Mouse (Mus musculus): ENCODE measurements at regions not wholly inside any gene's neighbourhood (a gene's known extent, or its start where the extent isn't known, plus 50 kb on each side); places are given as distances from the start of the nearest gene placed in this dataset.
"Not testable (repeated sequence)": the region's sequence is repeated elsewhere in the genome, so short reads cannot be mapped to it uniquely, and the experiment has no call there.

DNA sequence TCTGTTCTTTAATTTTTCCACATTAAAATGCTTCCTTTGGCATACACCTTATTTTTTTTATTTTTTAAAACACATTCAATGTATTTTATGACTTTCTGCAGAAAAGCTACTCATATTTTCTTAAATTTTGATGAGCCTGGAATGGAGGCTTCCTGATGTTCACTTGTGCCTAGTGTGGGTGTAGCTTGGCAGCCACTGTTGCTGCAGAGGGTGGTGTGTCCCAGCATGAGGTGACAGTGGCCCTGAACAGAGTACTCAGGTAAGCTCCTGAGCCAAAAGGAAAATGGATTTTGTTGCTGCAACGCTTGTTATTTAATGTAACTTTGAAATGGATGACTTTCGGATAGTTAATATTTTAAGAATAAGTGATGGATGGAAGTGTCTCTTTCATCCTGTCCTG is 170.6 kb downstream of the Eipr1 start:
- no peak for DNase-seq (ENCODE audit: low spot score)

DNA sequence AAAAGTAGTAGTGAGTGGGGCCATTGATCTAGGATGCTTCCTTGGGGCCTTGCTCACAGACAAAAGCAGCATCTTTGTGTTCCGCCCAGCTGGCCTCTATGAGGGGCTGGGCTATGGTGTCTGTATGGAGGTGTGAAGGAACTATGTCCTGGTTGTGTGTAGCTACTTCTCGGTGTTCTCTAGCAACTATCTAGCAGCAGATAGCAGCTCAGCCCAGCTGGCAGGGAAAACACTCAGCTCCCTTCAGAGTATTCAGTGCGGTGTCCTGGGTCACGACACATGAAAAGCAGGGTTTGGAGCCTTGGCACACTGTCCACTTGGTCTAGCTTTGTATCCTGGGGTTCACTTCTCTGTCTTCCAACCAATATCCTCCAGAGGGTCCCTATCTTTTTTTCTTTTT is 173.6 kb downstream of the Eipr1 start:
- DNase-seq (ENCODE audit: low spot score) = no peak

DNA sequence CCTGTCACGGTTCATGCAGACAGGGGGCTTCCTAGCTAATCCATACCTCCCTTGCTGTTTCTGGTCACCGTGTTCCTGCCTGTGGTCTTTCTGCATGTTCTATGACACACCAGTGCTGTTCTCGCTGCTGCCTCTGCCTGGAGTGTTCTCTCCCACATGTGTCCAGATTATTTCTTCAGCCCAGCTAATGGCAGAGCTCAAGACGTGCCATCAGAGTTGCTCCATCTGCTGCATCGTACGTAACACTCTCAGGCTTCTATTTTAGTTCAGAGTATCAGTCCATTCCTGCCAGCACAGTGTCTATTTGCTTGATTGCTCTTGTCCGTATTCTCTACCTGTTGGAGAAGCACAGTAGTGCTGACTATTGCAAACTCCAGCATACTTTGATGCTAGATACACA is 188.3 kb downstream of the Eipr1 start:
- no peak for DNase-seq (ENCODE audit: low spot score)

DNA sequence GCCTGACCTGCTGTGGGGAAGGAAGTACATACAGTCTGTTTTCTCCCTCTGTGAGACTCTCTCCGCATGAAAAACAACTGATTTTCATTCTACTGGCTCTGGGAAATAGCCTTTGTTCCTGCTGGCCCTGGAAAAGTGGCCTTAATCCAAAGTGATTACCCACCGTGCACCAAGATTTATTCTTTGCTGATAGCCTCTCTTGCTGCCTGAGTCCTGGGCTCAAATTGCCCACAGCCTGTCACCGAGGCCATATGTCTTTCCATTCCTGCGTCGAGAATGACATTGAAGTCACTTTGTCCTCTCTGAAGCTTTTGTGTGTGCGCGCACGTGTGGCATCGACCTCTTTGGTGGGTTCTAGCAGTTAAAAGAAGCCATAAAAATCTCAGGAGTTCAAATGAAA is 197.3 kb downstream of the Eipr1 start:
- no peak for DNase-seq (ENCODE audit: low spot score)

DNA sequence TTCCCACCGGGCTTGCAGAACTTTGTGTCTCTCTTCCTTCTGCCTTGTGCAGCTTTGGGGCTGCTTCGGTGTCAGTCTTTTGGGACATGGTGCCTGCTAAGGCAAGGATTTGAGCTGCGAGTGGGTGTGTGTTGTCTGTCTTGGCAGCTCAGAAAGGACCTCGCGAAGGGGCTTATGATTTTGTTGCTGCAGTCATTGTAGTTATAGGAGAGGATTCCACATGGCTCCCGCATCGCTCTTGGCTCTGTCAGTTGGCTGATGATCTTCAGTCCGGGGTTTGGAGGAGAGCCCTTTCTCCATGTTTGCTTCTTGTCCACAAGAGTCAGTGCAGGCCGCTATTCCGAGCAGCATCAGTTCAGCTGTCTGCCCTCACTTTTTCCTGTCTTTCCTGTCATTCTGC is 197.7 kb downstream of the Eipr1 start:
- no peak for DNase-seq (ENCODE audit: low spot score)

DNA sequence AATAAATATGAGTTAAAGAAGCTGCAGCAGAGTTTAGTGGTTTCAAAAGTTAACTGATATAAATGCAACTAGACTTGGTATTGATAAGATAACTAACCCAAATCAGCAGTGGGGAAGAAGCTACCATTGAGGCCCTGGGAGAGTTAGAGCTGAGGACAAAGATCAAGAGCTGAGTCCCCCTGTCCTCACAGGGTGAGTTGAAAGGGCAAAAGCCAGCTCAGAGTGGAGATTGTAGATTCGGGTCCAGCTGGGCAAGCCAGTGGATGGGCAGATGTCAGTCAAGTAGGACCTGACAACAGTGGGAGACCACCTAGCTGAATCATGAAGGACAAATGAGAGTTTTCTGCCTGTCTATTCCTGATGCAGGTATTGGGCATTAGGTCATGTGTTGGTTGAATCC is 205.6 kb downstream of the Eipr1 start:
- no peak for DNase-seq (ENCODE audit: low spot score)

DNA sequence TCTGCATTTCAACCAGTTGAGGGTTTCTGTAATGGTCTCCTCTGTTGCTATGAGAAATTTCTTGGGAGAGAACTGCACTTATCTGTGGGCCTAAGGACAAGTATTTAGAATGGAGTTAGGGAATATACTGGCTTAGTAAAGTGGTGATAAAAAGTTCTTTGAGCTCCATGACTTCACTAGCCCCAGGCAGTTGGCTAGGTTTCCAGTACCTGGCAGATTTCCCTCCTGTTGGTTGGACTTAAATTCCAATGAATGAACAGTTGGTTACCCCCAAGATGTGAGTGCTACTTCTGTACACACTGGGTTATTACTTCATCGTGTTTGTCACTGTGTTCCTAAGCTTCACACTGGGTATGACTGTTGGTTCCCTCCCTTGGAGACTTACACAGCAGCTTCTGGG is 207.1 kb downstream of the Eipr1 start:
- no peak for DNase-seq (ENCODE audit: low spot score)

DNA sequence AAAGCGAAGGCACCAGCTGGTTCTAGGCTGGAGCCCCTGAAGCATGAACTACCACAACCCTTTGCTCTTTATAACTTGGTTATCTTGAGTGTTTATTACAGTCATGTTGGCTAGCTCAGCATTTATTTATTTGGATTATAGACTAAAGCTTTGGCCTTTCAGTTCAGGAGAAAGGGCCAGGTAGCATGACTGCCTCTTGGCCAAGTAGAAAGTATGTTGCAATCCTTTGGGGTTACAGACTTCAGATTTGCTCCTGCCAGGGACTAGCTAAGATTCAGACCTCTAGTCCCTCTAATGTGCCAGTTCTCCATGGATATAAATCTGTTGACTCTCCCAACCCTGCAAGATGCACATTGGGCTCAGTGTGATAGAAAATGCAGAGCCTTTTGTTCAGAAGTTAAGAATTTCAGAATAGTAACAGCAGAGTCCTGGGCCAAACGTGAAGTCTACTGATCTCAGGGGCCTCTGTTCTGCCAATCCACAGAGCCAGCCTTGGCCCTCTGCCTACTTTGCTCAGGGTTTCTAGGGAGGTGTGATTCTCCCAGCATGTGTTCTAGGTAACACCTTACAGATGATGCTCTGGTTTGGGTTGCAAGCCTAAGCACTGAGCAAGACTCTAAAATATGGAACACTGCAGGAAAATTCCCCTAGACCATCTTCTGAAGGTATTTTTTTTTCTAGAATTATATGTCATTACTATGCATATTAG is 218.2 kb downstream of the Eipr1 start:
- DNase-seq (ENCODE audit: low spot score) = no peak

DNA sequence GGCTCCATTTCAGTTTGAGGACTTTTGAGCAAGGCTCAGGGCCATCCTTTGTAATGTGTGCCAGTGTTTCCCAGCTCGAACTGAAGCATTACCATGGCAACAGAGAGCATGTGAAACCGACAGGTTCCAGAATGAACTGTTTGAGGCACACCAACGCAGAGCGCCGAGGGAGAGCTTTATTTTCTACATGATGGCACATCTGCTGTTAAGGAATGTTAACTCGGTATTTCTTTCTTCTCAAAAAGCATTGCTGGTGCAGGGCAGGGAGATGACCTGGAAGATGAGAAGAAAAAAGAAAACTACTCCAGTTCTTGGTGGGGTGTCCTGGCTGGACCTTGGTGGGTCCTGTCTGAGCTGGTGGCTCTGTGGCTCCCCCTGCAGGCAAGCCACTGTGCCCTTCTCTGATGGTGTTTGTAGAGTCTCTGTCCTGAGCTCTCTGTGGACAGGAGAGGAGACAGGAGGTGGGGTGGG is 223.0 kb downstream of the Eipr1 start:
- no peak for DNase-seq (ENCODE audit: low spot score)

DNA sequence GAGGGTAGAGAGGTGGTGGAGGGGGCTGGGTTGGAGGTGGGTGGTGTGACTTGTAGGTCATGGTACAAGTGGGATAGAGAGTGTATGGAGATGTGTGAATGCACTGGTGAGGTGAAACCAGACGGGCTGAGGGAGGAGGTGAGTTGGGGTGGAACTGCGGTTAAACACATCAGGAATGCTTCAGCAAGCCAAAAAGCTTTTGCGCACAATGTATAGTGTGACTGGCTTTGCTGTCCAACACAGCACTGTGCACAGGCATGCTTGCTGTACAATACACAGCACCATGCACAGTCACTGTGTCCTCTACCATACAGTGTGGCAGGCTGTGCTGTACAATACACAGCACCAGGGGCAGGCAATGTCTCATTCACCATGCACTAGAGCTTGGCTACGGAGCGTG is 223.6 kb downstream of the Eipr1 start:
- DNase-seq (ENCODE audit: low spot score) = no peak

DNA sequence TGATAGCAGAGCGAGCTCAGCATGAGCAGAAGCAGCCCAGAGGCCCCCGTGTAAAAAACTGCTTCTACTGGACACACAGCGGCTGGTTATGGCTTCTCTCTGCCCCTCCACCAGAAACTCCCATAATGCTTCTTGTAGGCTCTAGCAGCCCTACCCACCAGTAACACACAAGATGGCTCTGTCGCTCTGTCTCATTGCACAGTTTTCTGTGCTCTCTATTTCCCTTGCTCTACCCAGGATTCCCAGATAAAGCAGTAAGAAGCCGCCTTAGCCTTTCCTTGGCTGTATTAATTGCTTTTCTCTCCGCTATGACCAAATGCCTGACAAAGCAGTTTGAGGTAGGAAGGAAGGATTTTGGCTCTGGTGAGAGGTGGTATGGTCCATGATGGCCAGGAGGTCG is 228.1 kb downstream of the Eipr1 start:
- DNase-seq (ENCODE audit: low spot score) = no peak

DNA sequence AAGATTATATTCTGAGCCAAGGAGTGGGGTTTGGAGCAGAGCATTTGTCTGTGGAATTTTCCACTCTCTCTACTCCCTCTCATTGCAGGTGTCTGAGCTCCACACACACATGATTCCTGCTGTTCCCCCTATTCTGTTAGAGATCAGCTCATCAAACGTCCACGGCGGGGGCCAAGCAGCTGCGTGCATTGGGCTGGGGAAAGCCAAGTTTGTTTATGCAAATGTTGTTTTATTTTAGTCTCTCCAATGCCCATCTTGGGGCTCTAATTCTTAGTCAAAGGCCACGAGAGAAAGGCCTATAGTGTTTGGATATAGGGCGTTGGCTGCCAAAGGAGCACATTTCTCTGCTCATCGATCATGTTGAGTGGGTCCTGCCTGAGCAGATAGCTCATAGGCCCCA is 234.6 kb downstream of the Eipr1 start:
- no peak for DNase-seq (ENCODE audit: low spot score)

DNA sequence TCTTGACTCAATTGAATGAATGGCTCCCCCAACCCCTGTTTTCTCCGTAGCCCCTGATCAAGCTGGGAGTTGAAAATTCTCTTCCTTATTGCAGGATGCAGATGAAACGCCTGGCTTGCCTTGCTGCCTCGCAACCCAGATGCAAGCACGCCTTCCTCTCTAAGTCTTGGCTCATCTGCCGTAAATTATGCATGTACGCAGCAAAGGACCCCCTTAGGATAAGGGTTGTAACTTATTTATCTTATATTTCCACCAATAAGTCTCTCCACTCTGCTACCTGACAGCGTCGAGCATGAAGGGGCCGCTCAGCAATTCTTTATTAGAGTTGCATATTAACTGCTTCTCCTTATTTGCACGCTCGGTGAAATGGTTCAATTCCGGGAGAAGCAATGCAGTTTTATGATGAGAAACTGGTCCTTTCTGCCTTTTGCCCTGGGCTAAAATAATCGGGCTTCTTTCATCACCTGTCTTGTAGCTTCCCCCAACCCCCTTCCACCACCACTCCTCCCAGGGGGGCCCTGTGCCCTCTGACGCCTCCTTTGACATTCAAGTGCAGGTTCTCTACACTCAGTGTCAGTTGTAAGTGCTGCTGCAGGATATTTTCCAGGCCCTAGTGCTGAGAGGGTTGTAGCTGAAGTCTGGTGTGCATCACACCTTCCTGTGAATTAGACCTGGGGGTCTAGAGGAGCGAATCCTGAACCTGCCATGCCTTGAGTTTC is 246.0 kb downstream of the Eipr1 start:
- no peak for DNase-seq (ENCODE audit: low spot score)

DNA sequence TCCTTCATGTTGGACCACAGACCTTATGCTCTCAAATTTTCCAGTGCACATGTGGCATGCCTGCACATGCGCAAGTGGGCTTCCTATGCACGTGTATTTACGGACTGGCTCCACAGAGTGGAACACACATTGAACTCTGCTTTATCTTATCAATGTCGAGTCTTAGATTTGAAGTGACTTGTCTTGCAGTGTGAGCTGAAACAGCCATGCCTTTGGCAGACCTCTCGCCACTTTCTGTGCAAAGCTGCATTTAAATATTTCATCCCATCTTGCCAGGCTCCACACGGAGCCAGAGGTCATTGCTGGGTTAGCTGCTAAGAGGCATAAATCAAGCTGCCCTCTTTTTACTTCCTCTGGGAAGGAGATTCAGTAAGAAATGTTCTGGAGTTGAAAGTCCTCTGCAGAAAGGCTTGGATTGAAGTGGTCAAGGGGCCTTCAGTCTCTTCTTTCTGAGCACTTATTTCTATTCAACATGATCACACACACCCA is 248.4 kb downstream of the Eipr1 start:
- no peak for DNase-seq (ENCODE audit: low spot score)

DNA sequence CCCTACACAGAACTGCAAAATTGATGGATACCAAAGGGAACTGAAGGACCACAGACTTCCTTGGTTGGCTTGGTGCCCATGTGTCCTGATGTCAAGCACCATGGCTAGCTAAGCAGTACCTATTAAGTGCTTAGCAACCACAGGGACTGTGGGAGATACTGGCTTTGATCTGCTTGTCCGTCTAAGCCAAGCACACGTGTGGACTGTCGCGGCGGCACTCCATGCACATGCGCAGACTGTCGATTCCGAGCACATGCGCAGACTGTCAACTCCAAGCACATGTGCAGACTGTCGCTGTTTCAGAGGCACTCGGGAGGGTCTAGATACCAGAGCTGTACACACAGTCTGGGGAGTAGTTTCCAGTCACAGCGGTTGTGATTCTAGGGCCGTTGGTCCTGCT is 252.9 kb downstream of the Eipr1 start:
- DNase-seq (ENCODE audit: low spot score) = no peak

DNA sequence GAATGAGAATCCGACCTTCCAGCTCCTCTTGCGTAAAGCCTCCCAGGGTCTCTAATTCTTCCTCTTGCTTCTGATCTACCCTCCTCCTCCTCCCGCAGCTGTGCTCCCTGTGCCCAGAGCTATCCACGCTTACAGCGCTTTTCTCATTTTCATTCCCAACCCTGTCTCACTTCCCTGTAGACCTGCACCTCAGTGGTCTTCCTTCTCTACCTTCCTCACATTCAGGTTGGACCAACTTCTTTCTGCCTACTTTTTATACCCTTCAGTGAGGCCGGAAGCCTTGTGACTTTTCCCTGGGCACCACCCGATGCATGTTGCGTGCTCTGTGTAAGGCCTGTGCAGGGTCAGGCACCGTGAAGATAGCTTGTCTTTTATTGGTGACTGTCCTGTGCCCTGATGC is 263.0 kb downstream of the Eipr1 start:
- DNase-seq (ENCODE audit: low spot score) = no peak

DNA sequence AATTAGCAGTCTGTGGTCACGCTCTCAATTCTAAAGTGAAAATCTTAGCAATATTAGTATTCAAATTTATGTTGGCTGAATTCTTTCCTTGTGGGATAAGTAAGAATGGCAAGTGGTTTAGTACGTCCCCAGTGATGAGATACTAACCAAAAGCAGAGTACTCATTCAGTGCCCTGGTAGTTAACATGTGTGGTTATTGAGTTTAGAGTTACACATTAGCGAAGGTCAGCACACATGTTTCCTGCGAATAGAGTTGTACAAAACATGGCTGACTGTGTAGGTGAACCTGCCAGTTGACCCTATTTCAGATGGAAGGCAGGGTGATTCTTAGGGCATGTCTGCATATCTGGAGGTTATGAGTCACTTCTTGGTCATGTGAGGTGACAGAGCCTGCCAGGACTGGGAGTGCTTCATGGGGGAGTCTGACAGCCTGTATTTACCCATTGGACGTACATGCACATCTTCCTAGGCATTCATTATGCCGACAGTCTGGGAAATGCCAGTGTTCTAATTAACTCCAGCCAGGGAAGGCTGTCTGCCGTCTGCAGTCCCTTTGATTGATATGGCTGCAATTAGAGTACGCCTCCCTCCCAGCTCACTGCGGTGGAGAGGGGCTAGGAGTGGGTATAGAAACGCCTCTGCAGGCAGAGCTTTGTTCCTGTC is 263.7 kb downstream of the Eipr1 start:
- DNase-seq (ENCODE audit: low spot score) = no peak

DNA sequence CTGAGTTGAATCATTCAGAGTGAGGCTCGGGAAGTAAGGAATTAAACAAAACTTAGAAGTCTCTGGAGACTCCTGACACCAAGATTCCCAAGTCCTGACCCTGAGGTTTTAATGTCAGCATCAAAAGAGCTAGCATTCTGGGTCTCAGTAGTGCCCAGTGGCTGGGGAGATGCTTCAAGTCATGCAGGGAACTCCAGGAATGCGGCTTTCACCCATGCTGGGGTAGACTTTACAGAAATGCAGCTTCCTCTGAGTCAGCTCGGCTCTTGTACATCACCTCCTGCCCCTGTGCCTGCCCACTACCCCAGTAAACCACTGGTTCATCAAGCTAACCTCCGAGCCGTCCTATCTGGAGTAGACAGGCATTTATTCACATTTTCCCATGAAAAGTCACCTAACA is 269.5 kb downstream of the Eipr1 start:
- DNase-seq (ENCODE audit: low spot score) = no peak

DNA sequence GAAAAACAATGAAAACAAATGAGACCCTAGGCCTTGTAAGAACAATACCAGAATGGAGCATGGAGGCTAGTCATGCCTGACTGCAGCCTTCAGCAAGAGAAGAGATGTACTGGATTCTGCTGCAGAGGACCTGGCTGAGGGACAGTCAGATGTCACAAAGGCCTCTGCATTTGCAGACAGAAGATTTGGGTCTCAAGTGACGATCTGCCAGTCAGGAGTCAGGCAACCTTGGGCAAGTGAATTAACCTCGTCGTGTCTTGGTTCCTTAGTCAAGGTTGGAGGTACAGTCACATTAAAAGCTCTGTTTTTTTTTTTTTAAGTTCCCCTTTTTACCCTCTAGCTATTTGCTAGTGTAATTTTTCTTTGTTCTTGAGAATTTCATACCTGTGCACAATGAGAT is 276.6 kb downstream of the Eipr1 start:
- DNase-seq (ENCODE audit: low spot score) = no peak

DNA sequence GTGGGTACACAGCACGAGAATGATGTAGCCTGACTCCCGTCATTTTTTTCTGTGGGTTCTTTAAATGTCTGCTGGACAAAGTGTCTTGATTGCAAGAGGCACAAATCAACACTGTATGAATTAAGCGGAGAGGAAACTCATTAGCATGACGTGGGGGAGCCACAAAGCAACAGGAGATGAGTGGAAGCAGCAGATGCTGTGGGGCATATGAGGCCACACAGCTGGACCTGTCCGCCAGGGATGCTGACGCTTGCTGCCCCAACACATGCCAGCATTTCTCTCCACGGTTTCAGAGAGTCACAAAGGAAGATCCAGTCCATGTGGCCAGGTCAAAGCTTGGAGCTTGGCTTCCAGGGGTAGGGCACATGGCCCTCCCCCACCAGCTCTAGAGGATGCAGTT is 277.9 kb downstream of the Eipr1 start:
- no peak for DNase-seq (ENCODE audit: low spot score)

DNA sequence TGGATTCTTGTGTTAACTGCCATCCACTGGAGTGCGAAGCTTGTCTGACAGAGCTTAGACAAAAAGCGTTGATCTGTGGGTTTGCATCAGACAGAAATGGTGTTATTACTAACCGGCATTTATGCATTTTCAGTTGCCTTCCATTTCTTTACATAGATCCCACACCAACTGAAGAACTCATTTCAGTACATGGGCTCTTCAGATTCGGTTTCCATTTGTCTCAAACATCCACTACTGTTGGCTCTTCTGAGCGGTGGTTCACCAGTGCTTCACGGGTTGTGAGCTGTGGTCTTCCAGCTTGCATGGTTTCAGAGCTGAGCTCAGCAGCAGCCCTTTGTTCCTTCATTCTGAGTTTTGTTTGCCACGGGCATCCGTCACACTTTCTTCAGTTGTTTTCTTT is 294.4 kb downstream of the Eipr1 start:
- DNase-seq (ENCODE audit: low spot score) = no peak

DNA sequence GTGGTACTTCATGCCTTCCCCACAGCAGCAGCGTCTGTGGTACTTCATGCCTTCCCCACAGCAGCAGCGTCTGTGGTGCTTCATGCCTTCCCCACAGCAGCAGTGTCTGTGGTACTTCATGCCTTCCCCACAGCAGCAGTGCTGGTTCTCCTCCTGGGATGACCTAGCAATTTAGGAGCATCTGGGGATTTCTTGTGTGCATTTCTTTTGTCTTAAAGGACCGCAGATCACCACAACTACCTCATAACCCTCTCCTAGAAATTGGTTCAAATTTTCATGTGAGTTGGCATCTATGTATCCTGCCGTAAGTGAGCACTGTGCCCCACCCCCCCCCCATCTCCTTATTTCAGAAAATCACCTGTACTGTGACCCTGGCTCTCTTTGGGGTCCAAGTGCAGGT is 297.0 kb downstream of the Eipr1 start:
- not testable (repeated sequence) for DNase-seq (ENCODE audit: low spot score)

DNA sequence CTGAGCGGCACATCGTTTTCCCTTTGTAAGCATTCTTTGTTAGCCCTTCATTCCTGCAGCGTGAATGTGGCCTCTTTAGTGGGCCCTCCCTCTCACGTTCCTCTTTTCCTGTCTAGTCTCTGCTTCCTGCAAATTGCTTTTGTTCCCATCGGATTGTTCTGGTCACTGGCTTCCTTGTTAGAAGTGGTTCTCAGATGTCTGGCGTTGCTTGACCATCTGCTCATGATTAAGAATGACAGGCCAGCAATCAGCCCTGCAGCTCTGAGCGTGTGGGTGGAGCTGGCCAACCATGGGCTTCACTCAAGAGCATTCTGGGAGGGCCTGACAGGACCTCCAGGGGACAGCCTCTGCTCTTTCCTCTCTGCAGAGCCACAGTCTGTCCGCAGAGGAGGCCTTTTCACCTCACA is 297.5 kb downstream of the Eipr1 start:
- DNase-seq (ENCODE audit: low spot score) = no peak

All from c-Kit-positive CD71-positive TER-119-positive erythroid progenitor cells, embryonic 14.5 days (primary cell).